8 mouse cellular contexts compared by ENCODE assay signal in genomic region chr15:67039421-67039907, GRCm38 (mm10).
DNase-seq lines count a peak whose midpoint lies in the region; ATAC-seq and TF ChIP-seq lines count a peak whose summit lies in the region.

No protein-coding gene starts in this region.

- peak; percentile 89 for ATAC-seq in forebrain, embryonic 12.5 days (ENCODE audit: low FRiP score)
- ATAC-seq in limb, embryonic 12.5 days (ENCODE audit: insufficient number of reproducible peaks, insufficient read depth, low FRiP score, low TSS enrichment, low read depth) = peak; percentile 89
- ATAC-seq in midbrain, embryonic 13.5 days = peak; percentile 84

- peaks cover 3 to 14% of the 10 kb centered on the region in 2 experiments; a peak in 2 of 4 replicates for H3K4me1 ChIP-seq in ES-E14 (ENCODE audit: control insufficient read depth in 2 of 2, insufficient read depth in 2 of 2, low read length in 2 of 2, poor library complexity in 1 of 2)
- H3K4me1 ChIP-seq in forebrain, embryonic 12.5 days = peaks cover 10% of the 10 kb centered on the region
- peaks cover 16% of the 10 kb centered on the region for H3K4me1 ChIP-seq in limb, embryonic 12.5 days (replicated peaks)
- H3K4me1 ChIP-seq in midbrain, embryonic 13.5 days (replicated peaks) = peaks cover 14% of the 10 kb centered on the region

- peak; percentile 82 for DNase-seq in ES-E14 (ENCODE audit: low read depth, low spot score)
- peak; percentile 83 to 84 for DNase-seq in adrenal gland, postnatal 36 days
- peak; percentile 76 for DNase-seq in heart, postnatal 4 days
- peak; percentile 87 for DNase-seq in splenic B cell, adult 2 months (ENCODE audit: low read depth, low spot score)
- DNase-seq in layer of hippocampus, postnatal 10 days (ENCODE audit: low spot score in 2 of 2) = no peak

- H3K4me3 ChIP-seq in ES-E14 (ENCODE audit: insufficient read depth in 1 of 2, low read depth in 1 of 2, low read length in 2 of 2, poor library complexity in 1 of 2, severe bottlenecking in 1 of 2) = peak overlapping the region in 1 of 2 experiments; percentile 29; a peak in 1 of 4 replicates
- peak overlapping the region; percentile 38 for H3K4me3 ChIP-seq in forebrain, embryonic 12.5 days (replicated peaks)
- peak overlapping the region; percentile 45 for H3K4me3 ChIP-seq in limb, embryonic 12.5 days (replicated peaks)
- H3K4me3 ChIP-seq in midbrain, embryonic 13.5 days (replicated peaks) = peak overlapping the region; percentile 34

- H3K9ac ChIP-seq in ES-E14 (ENCODE audit: insufficient read depth, low read depth, low read length, poor library complexity, severe bottlenecking) = no peak overlapping the region
- H3K9ac ChIP-seq in forebrain, embryonic 12.5 days = peak overlapping the region; percentile 42; the same call in 1 of the 2 replicates
- H3K9ac ChIP-seq in limb, embryonic 12.5 days (replicated peaks) = peak overlapping the region; percentile 60
- H3K9ac ChIP-seq in midbrain, embryonic 13.5 days (replicated peaks) = peak overlapping the region; percentile 57

- H3K36me3 ChIP-seq in ES-E14 (ENCODE audit: control insufficient read depth, insufficient read depth, low read length, poor library complexity, severe bottlenecking) = no peaks in the 10 kb centered on the region
- H3K36me3 ChIP-seq in forebrain, embryonic 12.5 days (replicated peaks) = no peaks in the 10 kb centered on the region
- no peaks in the 10 kb centered on the region for H3K36me3 ChIP-seq in limb, embryonic 12.5 days
- H3K36me3 ChIP-seq in midbrain, embryonic 13.5 days = no peaks in the 10 kb centered on the region
- H3K36me3 ChIP-seq in splenic B cell, adult 2 months (ENCODE audit: control insufficient read depth, insufficient read depth, low read length, poor library complexity, severe bottlenecking) = no peaks in the 10 kb centered on the region

- in situ Hi-C loops in ES-E14 (cut with MboI; ENCODE audit: low sequenced_read_pairs in 2 of 2, unreplicated experiment in 2 of 2) = no loop called here

- no peaks in the 10 kb centered on the region for H3K27me3 ChIP-seq in forebrain, embryonic 12.5 days
- H3K27me3 ChIP-seq in limb, embryonic 12.5 days = no peaks in the 10 kb centered on the region
- no peaks in the 10 kb centered on the region for H3K27me3 ChIP-seq in midbrain, embryonic 13.5 days
- no peaks in the 10 kb centered on the region for H3K27me3 ChIP-seq in splenic B cell, adult 2 months (ENCODE audit: control insufficient read depth, insufficient read depth, low read length, poor library complexity, severe bottlenecking)

- peak overlapping the region; percentile 57 for H3K4me2 ChIP-seq in forebrain, embryonic 12.5 days
- peak overlapping the region; percentile 73 for H3K4me2 ChIP-seq in limb, embryonic 12.5 days
- peak overlapping the region; percentile 59 for H3K4me2 ChIP-seq in midbrain, embryonic 13.5 days (replicated peaks)

- no peaks in the 10 kb centered on the region for H3K9me3 ChIP-seq in ES-E14 (ENCODE audit: control insufficient read depth, insufficient read depth, low read depth, low read length)
- H3K9me3 ChIP-seq in forebrain, embryonic 12.5 days = no peaks in the 10 kb centered on the region
- no peaks in the 10 kb centered on the region for H3K9me3 ChIP-seq in limb, embryonic 12.5 days
- H3K9me3 ChIP-seq in midbrain, embryonic 13.5 days = no peaks in the 10 kb centered on the region

- H3K27ac ChIP-seq in ES-E14 (ENCODE audit: insufficient read depth, low read depth, low read length, poor library complexity, severe bottlenecking) = no peak overlapping the region
- no peak overlapping the region for H3K27ac ChIP-seq in forebrain, embryonic 12.5 days
- peak overlapping the region; percentile 9; the same call in 1 of the 2 replicates for H3K27ac ChIP-seq in limb, embryonic 12.5 days
- no peak overlapping the region for H3K27ac ChIP-seq in midbrain, embryonic 13.5 days

- WGBS in forebrain, embryonic 12.5 days = 12% methylated on average over 16 of the region's 16 CpGs
- 2% methylated on average over 16 of the region's 16 CpGs for WGBS in limb, embryonic 12.5 days
- 6% methylated on average over 16 of the region's 16 CpGs for WGBS in midbrain, embryonic 13.5 days

TF ChIP-seq in ES-E14, 5 proteins besides CTCF, POLR2A, EP300 and RAD21:
- no peak for TF ChIP-seq HCFC1 (IDR thresholded peaks at IDR 0.05; ENCODE audit: borderline replicate concordance, insufficient read depth, low read length)
- TF ChIP-seq CHD2 (IDR thresholded peaks at IDR 0.05; ENCODE audit: low read depth, low read length) = no peak
- no peak for TF ChIP-seq ZC3H11A (IDR thresholded peaks at IDR 0.05; ENCODE audit: borderline replicate concordance, low read depth, low read length)
- no peak for TF ChIP-seq ZNF384 (IDR thresholded peaks at IDR 0.05; ENCODE audit: low read depth, low read length)
- TF ChIP-seq MAFK (IDR thresholded peaks at IDR 0.05; ENCODE audit: insufficient read depth, low read depth, low read length) = no peak

Comparison
In these comparisons a context has a peak if more than half of its experiments do, and no peak if none do; other contexts are left out.
1. DNase-seq: peak in ES-E14 (single experiment), adrenal gland, postnatal 36 days (2 of 2), heart, postnatal 4 days (single experiment) and splenic B cell, adult 2 months (single experiment); none in layer of hippocampus, postnatal 10 days (0 of 2).
2. Peak in every context shown above with its lines, with median percentiles within 50 percentile points of each other: ATAC-seq and H3K4me2 ChIP-seq.